Mouse (Mus musculus) limb, embryonic 11.5 days (tissue): Measurements from ENCODE around the gene Vmn1r184. TPM values are rescaled to one million over a fixed set of nuclear protein-coding genes. Genes with fewer than 3 reads are reported as not detected.
"Not testable (repeated sequence)": the region's sequence is repeated elsewhere in the genome, so short reads cannot be mapped to it uniquely, and the experiment has no call there.

Source experiments
- ATAC-seq: fragments of 200-750 bp; cut with Nextera tagmentation; 2 replicates; pipeline ENCODE4 v1.8.0; 2017; ENCODE audit warnings: low read depth; ENCODE audit not compliant: insufficient number of reproducible peaks, low FRiP score, low TSS enrichment
- DNase-seq: peaks from one replicate; pipeline ENCODE4 v3.0.0-alpha.2; 2015; ENCODE audit warnings: low spot score
- H3K27ac ChIP-seq: fragments of 300-500 bp; sonication (generic); replicated peaks from 2 replicates; pipeline ENCODE4 v1.5.1; 2014; ENCODE audit warnings: low read depth, mild to moderate bottlenecking, low read length
- H3K27me3 ChIP-seq: fragments of 300-500 bp; sonication (generic); 2 replicates; pipeline ENCODE4 v1.6.1; 2014; ENCODE audit warnings: mild to moderate bottlenecking, low read length, mixed read lengths; ENCODE audit not compliant: control insufficient read depth, insufficient read depth
- H3K36me3 ChIP-seq: fragments of 300-500 bp; sonication (generic); 2 replicates; pipeline ENCODE4 v1.6.1; 2014; ENCODE audit warnings: mild to moderate bottlenecking, low read length, moderate library complexity, mixed read lengths; ENCODE audit not compliant: control insufficient read depth, insufficient read depth
- H3K4me1 ChIP-seq: fragments of 300-500 bp; sonication (generic); 2 replicates; pipeline ENCODE4 v1.6.1; 2014; ENCODE audit warnings: low read length, mixed read lengths; ENCODE audit not compliant: control insufficient read depth, insufficient read depth
- H3K4me2 ChIP-seq: fragments of 300-500 bp; sonication (generic); 2 replicates; pipeline ENCODE4 v1.6.1; 2014; ENCODE audit warnings: low read depth, mild to moderate bottlenecking, moderate library complexity; ENCODE audit not compliant: severe bottlenecking
- H3K4me3 ChIP-seq: fragments of 300-500 bp; sonication (generic); 2 replicates; pipeline ENCODE4 v1.5.1; 2014; ENCODE audit warnings: low read depth, low read length
- H3K9ac ChIP-seq: fragments of 300-500 bp; sonication (generic); 2 replicates; pipeline ENCODE4 v1.6.1; 2014; ENCODE audit warnings: mild to moderate bottlenecking, low read length
- H3K9me3 ChIP-seq: fragments of 300-500 bp; sonication (generic); 2 replicates; pipeline ENCODE4 v1.6.1; 2016; ENCODE audit warnings: low read length; ENCODE audit not compliant: control insufficient read depth
- WGBS: fragments of 180-500 bp; shearing (Covaris S2); extraction: QIAGEN DNeasy Blood & Tissue Kit; methylation state at CpG from one replicate; pipeline ENCODE4 v1.1.7; 2014; 5-methylcytosine and 5-hydroxymethylcytosine counted together
- polyA plus RNA-seq: library from polyadenylated mRNA; unstranded; fragments of >200 nt; fragmentation: Nextera tagmentation; extraction: Ambion mirVana; gene quantifications from 2 replicates; pipeline ENCODE4 v1.2.1, GENCODE M21; 2014

Vmn1r184 gene
- not detected in 2 replicates for polyA plus RNA-seq

GRCm38 (mm10) chr7:26260034-26260433, at the start of gene Vmn1r184:
Gene Vmn1r184 (plus strand): TSS chr7:26260334.
- not testable (repeated sequence) for H3K4me2 ChIP-seq, H3K4me1 ChIP-seq, H3K27ac ChIP-seq, H3K36me3 ChIP-seq, DNase-seq, ATAC-seq, H3K9me3 ChIP-seq, H3K4me3 ChIP-seq, H3K9ac ChIP-seq, H3K27me3 ChIP-seq
- WGBS = 75% methylated on average over 1 of the region's 1 CpGs

- H3K9me3 ChIP-seq, H3K27ac ChIP-seq, H3K27me3 ChIP-seq, H3K4me2 ChIP-seq, DNase-seq, ATAC-seq, H3K36me3 ChIP-seq, H3K4me1 ChIP-seq, H3K9ac ChIP-seq, H3K4me3 ChIP-seq: not testable (repeated sequence)
- WGBS = 89% methylated on average over 8 of the region's 8 CpGs
These were observed 43.5 kb downstream of the Vmn1r184 start for GRCm38 (mm10) chr7:26303429-26304166.

- not testable (repeated sequence) for H3K36me3 ChIP-seq, H3K4me2 ChIP-seq, H3K4me1 ChIP-seq, DNase-seq, H3K9ac ChIP-seq, H3K27me3 ChIP-seq, H3K9me3 ChIP-seq, ATAC-seq, H3K27ac ChIP-seq, H3K4me3 ChIP-seq
- 49% methylated on average over 2 of the region's 2 CpGs for WGBS
These were observed 46.8 kb downstream of the Vmn1r184 start, which contains the start of gene Cyp2a4 for GRCm38 (mm10) chr7:26306926-26307325. Gene Cyp2a4 (plus strand): TSS chr7:26307169.

- 88% methylated on average over 4 of the region's 4 CpGs for WGBS
- H3K27ac ChIP-seq, H3K36me3 ChIP-seq, H3K27me3 ChIP-seq, H3K9ac ChIP-seq, H3K9me3 ChIP-seq, H3K4me3 ChIP-seq, H3K4me1 ChIP-seq, DNase-seq, ATAC-seq, H3K4me2 ChIP-seq: not testable (repeated sequence)
These were observed 51.7 kb downstream of the Vmn1r184 start for GRCm38 (mm10) chr7:26311786-26312185.

- DNase-seq, H3K27ac ChIP-seq, ATAC-seq, H3K9ac ChIP-seq, H3K4me3 ChIP-seq, H3K36me3 ChIP-seq, H3K9me3 ChIP-seq, H3K27me3 ChIP-seq, H3K4me2 ChIP-seq, H3K4me1 ChIP-seq: not testable (repeated sequence)
- 76% methylated on average over 2 of the region's 2 CpGs for WGBS
These were observed 55.1 kb downstream of the Vmn1r184 start for GRCm38 (mm10) chr7:26315194-26315593.

- not testable (repeated sequence) for H3K9me3 ChIP-seq, DNase-seq, H3K27me3 ChIP-seq, H3K27ac ChIP-seq, H3K4me3 ChIP-seq, H3K4me1 ChIP-seq, H3K36me3 ChIP-seq, ATAC-seq, H3K9ac ChIP-seq, H3K4me2 ChIP-seq
- 79% methylated on average over 4 of the region's 4 CpGs for WGBS
These were observed 55.7 kb downstream of the Vmn1r184 start for GRCm38 (mm10) chr7:26315809-26316208.

Other genes with a start within 250 kb of the Vmn1r184 start
- not detected in 2 replicates for gene Cyp2b13, start 198.8 kb upstream of the Vmn1r184 start, polyA plus RNA-seq
- gene Cyp2b9, start 86.9 kb upstream of the Vmn1r184 start, polyA plus RNA-seq = not detected in 2 replicates
- not detected in 2 replicates for gene Cyp2a4, start 46.8 kb downstream of the Vmn1r184 start, polyA plus RNA-seq
- not detected in 2 replicates for gene Nlrp9c, start 143.4 kb downstream of the Vmn1r184 start, polyA plus RNA-seq
- not detected in 2 replicates for gene Nlrp4a, start 174.8 kb downstream of the Vmn1r184 start, polyA plus RNA-seq